Mouse (Mus musculus): ENCODE measurements around the gene Gcgr. TPM values are rescaled to one million over a fixed set of nuclear protein-coding genes. Genes with fewer than 3 reads are reported as not detected.

Gene Gcgr
- total RNA-seq, 1 experiment = 0.40 TPM

DNA sequence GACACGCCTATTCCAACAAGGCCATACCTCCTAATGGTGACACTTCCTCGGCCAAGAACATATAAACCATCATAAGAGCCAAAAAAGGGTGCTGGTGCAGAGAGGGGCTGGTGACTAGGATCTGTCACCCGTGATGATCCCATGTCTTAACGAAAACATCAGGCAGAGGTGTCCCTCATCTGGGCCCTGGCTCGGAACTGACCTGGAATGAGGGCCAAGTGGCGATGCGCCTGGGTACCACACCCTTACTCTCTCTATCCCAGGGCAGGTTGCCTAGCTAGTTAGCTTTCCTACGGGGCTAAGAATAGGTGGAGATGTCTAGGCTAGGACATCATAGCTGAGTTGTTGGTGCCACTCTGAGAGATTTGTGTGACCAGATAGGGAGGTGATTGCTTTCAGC, 3.6 kb downstream of the Gcgr start:
- Histone ChIP-seq H3K36me3 (ENCODE audit: control insufficient read depth, insufficient read depth, low read length, poor library complexity, severe bottlenecking) (no peaks in the 10 kb centered on the region), H3K9ac (ENCODE audit: insufficient read depth, low read depth, low read length, poor library complexity, severe bottlenecking) (no peak overlapping the region), H3K4me3 (ENCODE audit: insufficient read depth in 1 of 2, low read depth in 1 of 2, low read length in 2 of 2, poor library complexity in 1 of 2, severe bottlenecking in 1 of 2) (no peak overlapping the region), H3K9me3 (ENCODE audit: control insufficient read depth, insufficient read depth, low read depth, low read length) (no peaks in the 10 kb centered on the region), H3K27ac (ENCODE audit: insufficient read depth, low read depth, low read length, poor library complexity, severe bottlenecking) (no peak overlapping the region), H3K4me1 (ENCODE audit: control insufficient read depth in 2 of 2, insufficient read depth in 2 of 2, low read length in 2 of 2, poor library complexity in 1 of 2) (peaks cover 0 to 5% of the 10 kb centered on the region in 2 experiments; a peak in 1 of 4 replicates)
- TF ChIP-seq CHD2 (IDR thresholded peaks at IDR 0.05; ENCODE audit: low read depth, low read length) = no peak
- no peak for TF ChIP-seq ZNF384 (IDR thresholded peaks at IDR 0.05; ENCODE audit: low read depth, low read length)
- TF ChIP-seq ZC3H11A (IDR thresholded peaks at IDR 0.05; ENCODE audit: borderline replicate concordance, low read depth, low read length) = no peak
- TF ChIP-seq HCFC1 (IDR thresholded peaks at IDR 0.05; ENCODE audit: borderline replicate concordance, insufficient read depth, low read length) = no peak
- TF ChIP-seq MAFK (IDR thresholded peaks at IDR 0.05; ENCODE audit: insufficient read depth, low read depth, low read length) = no peak
- in situ Hi-C loops (cut with MboI; ENCODE audit: low sequenced_read_pairs in 2 of 2, unreplicated experiment in 2 of 2) = no loop called here
- DNase-seq (ENCODE audit: low read depth, low spot score) = no peak

DNA sequence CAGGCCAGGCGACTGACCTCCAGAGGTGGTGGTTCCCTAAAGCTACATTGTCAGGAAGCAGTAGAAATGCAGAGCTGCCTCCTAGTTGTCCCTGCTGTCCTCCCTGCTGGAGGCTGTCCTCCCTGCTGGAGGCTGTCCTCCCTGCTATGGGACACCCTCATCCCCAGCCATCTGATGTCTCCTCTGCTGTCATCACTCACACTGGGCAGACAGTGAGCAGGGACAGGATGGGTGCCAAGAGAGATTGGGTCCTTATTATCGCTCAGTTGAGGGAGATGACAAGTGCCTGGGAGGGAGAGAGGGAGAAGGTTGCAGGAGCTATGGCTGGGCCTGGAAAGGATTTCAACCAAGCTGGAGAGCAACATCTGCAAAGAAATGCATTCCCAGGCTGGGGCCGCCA, 4.6 kb downstream of the Gcgr start:
- Histone ChIP-seq H3K4me1 (ENCODE audit: control insufficient read depth in 2 of 2, insufficient read depth in 2 of 2, low read length in 2 of 2, poor library complexity in 1 of 2) (peaks cover 0 to 16% of the 10 kb centered on the region in 2 experiments; a peak in 1 of 4 replicates), H3K9ac (ENCODE audit: insufficient read depth, low read depth, low read length, poor library complexity, severe bottlenecking) (no peak overlapping the region), H3K9me3 (ENCODE audit: control insufficient read depth, insufficient read depth, low read depth, low read length) (no peaks in the 10 kb centered on the region), H3K36me3 (ENCODE audit: control insufficient read depth, insufficient read depth, low read length, poor library complexity, severe bottlenecking) (no peaks in the 10 kb centered on the region), H3K4me3 (ENCODE audit: insufficient read depth in 1 of 2, low read depth in 1 of 2, low read length in 2 of 2, poor library complexity in 1 of 2, severe bottlenecking in 1 of 2) (no peak overlapping the region), H3K27ac (ENCODE audit: insufficient read depth, low read depth, low read length, poor library complexity, severe bottlenecking) (no peak overlapping the region)
- in situ Hi-C loops (cut with MboI; ENCODE audit: low sequenced_read_pairs in 2 of 2, unreplicated experiment in 2 of 2) = no loop called here
- TF ChIP-seq ZNF384 (IDR thresholded peaks at IDR 0.05; ENCODE audit: low read depth, low read length) = no peak
- TF ChIP-seq CHD2 (IDR thresholded peaks at IDR 0.05; ENCODE audit: low read depth, low read length) = no peak
- no peak for TF ChIP-seq ZC3H11A (IDR thresholded peaks at IDR 0.05; ENCODE audit: borderline replicate concordance, low read depth, low read length)
- no peak for TF ChIP-seq MAFK (IDR thresholded peaks at IDR 0.05; ENCODE audit: insufficient read depth, low read depth, low read length)
- TF ChIP-seq HCFC1 (IDR thresholded peaks at IDR 0.05; ENCODE audit: borderline replicate concordance, insufficient read depth, low read length) = no peak
- no peak for DNase-seq (ENCODE audit: low read depth, low spot score)

DNA sequence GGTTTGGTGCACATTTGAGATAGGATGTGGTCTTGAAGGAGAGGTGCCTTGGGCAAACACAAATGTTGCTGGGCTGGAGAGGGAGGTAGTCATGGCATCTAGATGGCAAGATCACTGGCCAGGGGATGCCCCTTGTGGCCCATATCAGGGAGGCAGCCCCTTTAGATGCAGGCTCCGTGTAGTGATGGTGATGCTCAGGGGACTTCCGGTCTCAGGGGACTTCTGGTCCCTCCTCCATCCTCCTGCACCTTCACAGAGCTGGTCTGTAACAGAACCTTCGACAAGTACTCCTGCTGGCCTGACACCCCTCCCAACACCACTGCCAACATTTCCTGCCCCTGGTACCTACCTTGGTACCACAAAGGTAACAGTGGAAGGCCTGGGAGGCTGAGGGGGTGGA, 5.3 kb downstream of the Gcgr start:
- no peak for DNase-seq (ENCODE audit: low read depth, low spot score)
- TF ChIP-seq CHD2 (IDR thresholded peaks at IDR 0.05; ENCODE audit: low read depth, low read length) = no peak
- no peak for TF ChIP-seq HCFC1 (IDR thresholded peaks at IDR 0.05; ENCODE audit: borderline replicate concordance, insufficient read depth, low read length)
- TF ChIP-seq MAFK (IDR thresholded peaks at IDR 0.05; ENCODE audit: insufficient read depth, low read depth, low read length) = no peak
- no peak for TF ChIP-seq ZNF384 (IDR thresholded peaks at IDR 0.05; ENCODE audit: low read depth, low read length)
- TF ChIP-seq ZC3H11A (IDR thresholded peaks at IDR 0.05; ENCODE audit: borderline replicate concordance, low read depth, low read length) = no peak
- no peak overlapping the region for H3K27ac ChIP-seq (ENCODE audit: insufficient read depth, low read depth, low read length, poor library complexity, severe bottlenecking)
- in situ Hi-C loops (cut with MboI; ENCODE audit: low sequenced_read_pairs in 2 of 2, unreplicated experiment in 2 of 2) = no loop called here
- no peak overlapping the region for H3K9ac ChIP-seq (ENCODE audit: insufficient read depth, low read depth, low read length, poor library complexity, severe bottlenecking)
- H3K4me1 ChIP-seq (ENCODE audit: control insufficient read depth in 2 of 2, insufficient read depth in 2 of 2, low read length in 2 of 2, poor library complexity in 1 of 2) = peaks cover 0 to 17% of the 10 kb centered on the region in 2 experiments; a peak in 1 of 4 replicates
- no peaks in the 10 kb centered on the region for H3K36me3 ChIP-seq (ENCODE audit: control insufficient read depth, insufficient read depth, low read length, poor library complexity, severe bottlenecking)
- no peaks in the 10 kb centered on the region for H3K9me3 ChIP-seq (ENCODE audit: control insufficient read depth, insufficient read depth, low read depth, low read length)
- H3K4me3 ChIP-seq (ENCODE audit: insufficient read depth in 1 of 2, low read depth in 1 of 2, low read length in 2 of 2, poor library complexity in 1 of 2, severe bottlenecking in 1 of 2) = no peak overlapping the region

DNA sequence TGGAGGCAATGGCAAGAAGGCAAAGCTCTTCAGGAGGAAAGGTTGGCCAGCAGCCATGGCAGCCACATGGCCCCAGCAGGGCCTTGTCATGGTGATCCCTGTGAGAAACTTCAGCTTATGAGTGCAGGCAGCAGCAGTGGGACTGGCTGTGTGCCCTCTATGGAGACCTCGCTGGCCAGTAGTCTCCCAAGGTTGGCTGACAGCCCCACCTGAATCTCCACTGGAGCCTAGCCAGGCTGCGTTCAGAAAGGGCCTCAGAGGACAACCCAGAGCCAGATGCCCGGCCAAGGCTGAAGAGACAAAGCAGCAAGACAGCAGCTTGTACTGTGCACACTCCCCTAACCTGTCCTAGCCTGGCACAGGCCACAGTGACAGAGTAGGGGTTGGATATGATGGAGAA, 8.0 kb downstream of the Gcgr start:
- Histone ChIP-seq H3K27ac (ENCODE audit: insufficient read depth, low read depth, low read length, poor library complexity, severe bottlenecking) (no peak overlapping the region), H3K4me1 (ENCODE audit: control insufficient read depth in 2 of 2, insufficient read depth in 2 of 2, low read length in 2 of 2, poor library complexity in 1 of 2) (peaks cover 0 to 15% of the 10 kb centered on the region in 2 experiments; a peak in 1 of 4 replicates), H3K9ac (ENCODE audit: insufficient read depth, low read depth, low read length, poor library complexity, severe bottlenecking) (no peak overlapping the region), H3K36me3 (ENCODE audit: control insufficient read depth, insufficient read depth, low read length, poor library complexity, severe bottlenecking) (no peaks in the 10 kb centered on the region; the same call in 1 of the 2 replicates), H3K4me3 (ENCODE audit: insufficient read depth in 1 of 2, low read depth in 1 of 2, low read length in 2 of 2, poor library complexity in 1 of 2, severe bottlenecking in 1 of 2) (no peak overlapping the region), H3K9me3 (ENCODE audit: control insufficient read depth, insufficient read depth, low read depth, low read length) (no peaks in the 10 kb centered on the region)
- in situ Hi-C loops (cut with MboI; ENCODE audit: low sequenced_read_pairs in 2 of 2, unreplicated experiment in 2 of 2) = no loop called here
- DNase-seq (ENCODE audit: low read depth, low spot score) = no peak
- no peak for TF ChIP-seq ZC3H11A (IDR thresholded peaks at IDR 0.05; ENCODE audit: borderline replicate concordance, low read depth, low read length)
- no peak for TF ChIP-seq MAFK (IDR thresholded peaks at IDR 0.05; ENCODE audit: insufficient read depth, low read depth, low read length)
- TF ChIP-seq CHD2 (IDR thresholded peaks at IDR 0.05; ENCODE audit: low read depth, low read length) = no peak
- TF ChIP-seq ZNF384 (IDR thresholded peaks at IDR 0.05; ENCODE audit: low read depth, low read length) = no peak
- TF ChIP-seq HCFC1 (IDR thresholded peaks at IDR 0.05; ENCODE audit: borderline replicate concordance, insufficient read depth, low read length) = no peak

DNA sequence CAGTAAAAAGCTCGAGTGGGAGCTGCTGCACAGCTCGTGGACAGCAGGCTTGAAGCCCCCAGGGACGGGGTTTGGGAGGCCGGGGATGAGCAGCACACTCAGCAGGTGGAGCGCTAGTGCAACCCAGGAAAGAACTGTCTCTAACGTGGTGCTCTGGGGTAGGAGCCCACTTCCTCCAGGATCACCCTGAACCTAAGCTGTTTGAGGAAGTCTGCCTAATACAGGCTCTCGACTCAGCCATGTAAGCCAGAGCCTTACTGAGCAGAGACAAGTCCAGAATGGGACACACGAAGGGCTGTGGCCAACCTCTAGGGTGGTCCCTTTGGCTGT, 8.4 kb downstream of the Gcgr start:
- Histone ChIP-seq H3K4me3 (ENCODE audit: insufficient read depth in 1 of 2, low read depth in 1 of 2, low read length in 2 of 2, poor library complexity in 1 of 2, severe bottlenecking in 1 of 2) (no peak overlapping the region), H3K9me3 (ENCODE audit: control insufficient read depth, insufficient read depth, low read depth, low read length) (no peaks in the 10 kb centered on the region), H3K4me1 (ENCODE audit: control insufficient read depth in 2 of 2, insufficient read depth in 2 of 2, low read length in 2 of 2, poor library complexity in 1 of 2) (peaks cover 0 to 15% of the 10 kb centered on the region in 2 experiments; a peak in 1 of 4 replicates), H3K27ac (ENCODE audit: insufficient read depth, low read depth, low read length, poor library complexity, severe bottlenecking) (no peak overlapping the region), H3K36me3 (ENCODE audit: control insufficient read depth, insufficient read depth, low read length, poor library complexity, severe bottlenecking) (no peaks in the 10 kb centered on the region; the same call in 1 of the 2 replicates), H3K9ac (ENCODE audit: insufficient read depth, low read depth, low read length, poor library complexity, severe bottlenecking) (no peak overlapping the region)
- no peak for DNase-seq (ENCODE audit: low read depth, low spot score)
- TF ChIP-seq MAFK (IDR thresholded peaks at IDR 0.05; ENCODE audit: insufficient read depth, low read depth, low read length) = no peak
- TF ChIP-seq CHD2 (IDR thresholded peaks at IDR 0.05; ENCODE audit: low read depth, low read length) = no peak
- no peak for TF ChIP-seq ZNF384 (IDR thresholded peaks at IDR 0.05; ENCODE audit: low read depth, low read length)
- in situ Hi-C loops (cut with MboI; ENCODE audit: low sequenced_read_pairs in 2 of 2, unreplicated experiment in 2 of 2) = no loop called here
